Comparison of ENCODE assay signal across 26 mouse cellular contexts in the genomic region with DNA sequence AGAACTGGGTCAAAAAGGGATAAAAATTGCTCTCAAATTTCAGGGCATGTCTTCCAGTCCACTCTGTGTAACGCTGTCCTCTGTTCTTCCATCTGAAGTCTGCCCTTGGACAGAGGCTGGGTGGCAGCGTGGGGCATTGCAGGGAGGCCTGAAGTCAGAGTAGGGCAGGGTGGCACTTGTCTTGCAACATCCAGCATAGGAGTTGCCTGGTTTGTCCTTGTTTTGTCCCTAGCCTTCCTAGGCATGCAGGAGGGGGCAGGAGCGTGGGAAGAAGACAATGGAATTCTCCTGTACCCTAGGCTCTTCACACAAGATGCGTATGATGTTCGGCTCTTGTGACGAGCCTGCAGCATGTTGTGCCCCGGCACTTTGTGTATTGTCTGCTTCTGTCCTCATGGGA. TPM values are rescaled to one million over a fixed set of nuclear protein-coding genes. Genes with fewer than 3 reads are reported as not detected.
DNase-seq lines count a peak whose midpoint lies in the region; ATAC-seq and TF ChIP-seq lines count a peak whose summit lies in the region.
"Had no signal": no experiment of that assay in that cellular context is flagged by ENCODE, and none has a peak within 500 bp of the region (broad histone marks: within the 10 kb centered on the region; RNA-seq: fewer than 3 reads in every experiment).

No protein-coding gene starts in this region.

- 73% methylated on average over 7 of the region's 7 CpGs for WGBS in hindbrain, postnatal 0 days

- DNase-seq in adipocyte (ENCODE audit: low spot score) = peak; percentile 5
- peak; percentile 74 for DNase-seq in adrenal gland, adult 2 months
- peak; percentile 76 for DNase-seq in adrenal gland, postnatal 14 days
- DNase-seq in hindbrain, postnatal 0 days (ENCODE audit: low spot score) = no peak
- no peak for DNase-seq in left cerebral cortex, postnatal 25 days (ENCODE audit: low spot score in 2 of 2)
- DNase-seq: cerebellum, adult 11-12 months; cerebellum, adult 8-10 months; cerebellum, postnatal 36 days; embryo, embryonic 11 days; gastrocnemius, postnatal 25 days; heart, adult 2 months; heart, postnatal 14 days; heart, postnatal 4 days had no signal

- intact Hi-C loops in left cerebral cortex, postnatal 25 days (cut with DNase I) = loop anchor here (10.0 kb wide), 1 partner anchor 521 kb away; no protein-coding TSS in a partner anchor

- H3K27me3 ChIP-seq in hindbrain, postnatal 0 days (ENCODE audit: insufficient read depth, low read length) = no peaks in the 10 kb centered on the region
- H3K27me3 ChIP-seq: embryonic facial prominence, embryonic 13.5 days; forebrain, embryonic 15.5 days had no signal

- peaks cover 16% of the 10 kb centered on the region for H3K4me1 ChIP-seq in brown adipose tissue, adult 24 weeks (ENCODE audit: control insufficient read depth, insufficient read depth, insufficient read length, low read length)
- H3K4me1 ChIP-seq in hindbrain, postnatal 0 days (ENCODE audit: insufficient read depth, low read length) = no peaks in the 10 kb centered on the region

- no peak overlapping the region for H3K4me2 ChIP-seq in hindbrain, postnatal 0 days (ENCODE audit: low read depth, low read length)
- H3K4me2 ChIP-seq: embryonic facial prominence, embryonic 13.5 days; forebrain, embryonic 12.5 days; forebrain, embryonic 15.5 days; heart, embryonic 13.5 days; hindbrain, embryonic 14.5 days had no signal

- ATAC-seq in hindbrain, postnatal 0 days = no peak
- ATAC-seq: CD4-positive, CD25-positive, alpha-beta regulatory T cell, adult 4 months; forebrain, embryonic 15.5 days; intestine, postnatal 0 days had no signal

- TF ChIP-seq CTCF in hindbrain, postnatal 0 days (IDR thresholded peaks at IDR 0.05; ENCODE audit: low read depth) = no peak

- no peak overlapping the region for H3K4me3 ChIP-seq in brown adipose tissue, adult 24 weeks (ENCODE audit: insufficient read depth, low read depth, low read length)
- H3K4me3 ChIP-seq in hindbrain, postnatal 0 days (ENCODE audit: low read length) = no peak overlapping the region
- H3K4me3 ChIP-seq: embryonic facial prominence, embryonic 10.5 days; embryonic facial prominence, embryonic 13.5 days; erythroblast, embryonic 14.5 days; forebrain, embryonic 12.5 days; forebrain, embryonic 15.5 days; heart, adult 2 months; heart, embryonic 10.5 days; heart, embryonic 13.5 days had no signal

- H3K9me3 ChIP-seq in hindbrain, postnatal 0 days (ENCODE audit: low read length) = no peaks in the 10 kb centered on the region
- H3K9me3 ChIP-seq: embryonic facial prominence, embryonic 10.5 days; embryonic facial prominence, embryonic 13.5 days; forebrain, embryonic 12.5 days; forebrain, embryonic 15.5 days; heart, embryonic 10.5 days; heart, embryonic 13.5 days had no signal

- peak overlapping the region; percentile 75 for H3K27ac ChIP-seq in brown adipose tissue, adult 24 weeks (replicated peaks; ENCODE audit: low read depth, low read length)
- no peak overlapping the region for H3K27ac ChIP-seq in hindbrain, postnatal 0 days
- H3K27ac ChIP-seq: embryonic facial prominence, embryonic 10.5 days; embryonic facial prominence, embryonic 13.5 days; forebrain, embryonic 12.5 days; forebrain, embryonic 15.5 days; heart, adult 2 months; heart, embryonic 10.5 days; heart, embryonic 13.5 days; hindbrain, embryonic 14.5 days had no signal

- H3K36me3 ChIP-seq in hindbrain, postnatal 0 days (ENCODE audit: insufficient read depth, low read length) = no peaks in the 10 kb centered on the region
- H3K36me3 ChIP-seq: embryonic facial prominence, embryonic 10.5 days; embryonic facial prominence, embryonic 13.5 days; forebrain, embryonic 12.5 days; forebrain, embryonic 15.5 days; heart, embryonic 10.5 days had no signal

- no peak overlapping the region for H3K9ac ChIP-seq in hindbrain, postnatal 0 days (replicated peaks; ENCODE audit: low read length)
- H3K9ac ChIP-seq: embryonic facial prominence, embryonic 13.5 days; forebrain, embryonic 12.5 days; forebrain, embryonic 15.5 days; heart, embryonic 13.5 days; hindbrain, embryonic 14.5 days had no signal

RNA-seq across cellular contexts. Expression of gene Fam196a, which starts 5.5 kb away (rescaled TPM):
- total RNA-seq in adrenal gland, adult 2 months (2021) = 1 to 10 TPM; 3.8 to 4.2 TPM
- 2.3 and 2.6 TPM in 2 replicates for polyA plus RNA-seq in adrenal gland, adult 2 months (2012; rRNA removed)
- 3.0 TPM in 2 replicates for total RNA-seq in adrenal gland, postnatal 14 days (2021)
- 0.40 TPM in 1 of 2 replicates, not detected in the other for polyA plus RNA-seq in brown adipose tissue, adult 24 weeks (2012; ENCODE audit: insufficient read depth, insufficient read length, missing spikeins)
- total RNA-seq in hindbrain, postnatal 0 days (2014; rRNA removed) = 17.6 and 21.2 TPM in 2 replicates
- 7.9 and 8.5 TPM in 2 replicates for polyA plus RNA-seq in hindbrain, postnatal 0 days (2015; fragmentation: Nextera tagmentation; extraction: Ambion mirVana)
- 10 to 100 TPM; 16.7 to 18.8 TPM for total RNA-seq in left cerebral cortex, postnatal 25 days (2021)
- total RNA-seq: gastrocnemius, adult 8-10 months; heart, adult 2 months; heart, postnatal 14 days; heart, postnatal 4 days; MEL had no signal
- polyA plus RNA-seq: erythroblast, embryonic 14.5 days; heart, adult 2 months had no signal

Comparison
In these comparisons a context has a peak if more than half of its experiments do, and no peak if none do; other contexts are left out.
1. DNase-seq: peak in adipocyte (single experiment), adrenal gland, adult 2 months (single experiment) and adrenal gland, postnatal 14 days (single experiment); none in hindbrain, postnatal 0 days (single experiment) and left cerebral cortex, postnatal 25 days (0 of 2).